Mouse (Mus musculus): ENCODE data around the gene Tnr.

DNA sequence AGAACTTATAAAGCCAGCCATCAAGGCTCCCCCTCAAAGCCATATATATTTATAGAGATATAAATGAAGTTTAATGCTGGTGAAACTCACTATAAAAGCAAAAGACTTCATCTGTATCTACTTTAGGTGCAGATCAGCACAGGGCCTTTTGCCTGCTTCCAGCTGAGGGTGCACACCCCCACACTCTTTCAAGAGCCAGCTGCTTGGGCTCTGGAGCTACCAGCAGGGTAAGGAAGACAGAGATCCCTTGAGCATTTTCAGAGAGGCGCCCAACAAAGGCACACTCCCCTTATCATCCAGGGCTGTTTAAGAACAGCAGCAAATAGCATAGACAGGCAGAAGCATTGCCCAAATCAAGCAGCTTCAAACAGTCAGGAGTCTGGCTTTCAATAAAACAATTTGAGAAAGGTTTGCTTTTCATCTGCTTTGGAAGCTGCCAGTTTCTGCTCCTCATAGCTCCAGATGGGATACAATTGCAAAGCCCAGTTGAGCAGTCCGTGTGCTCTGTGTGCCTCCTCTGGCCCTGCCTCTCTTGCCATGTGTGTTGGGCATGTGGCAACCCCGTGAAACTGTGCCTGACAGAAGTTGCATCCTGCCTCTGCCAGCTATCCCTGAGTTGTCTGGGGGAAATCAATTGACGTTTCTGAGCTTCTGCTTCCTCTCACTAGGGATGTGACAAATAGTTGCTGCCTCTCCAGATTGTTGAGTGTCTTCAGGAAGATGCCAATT is 9.4 kb downstream of the Tnr start:
- TF ChIP-seq CTCF (IDR thresholded peaks at IDR 0.05; ENCODE audit: low read depth): no peak
- no peak for TF ChIP-seq EP300 (IDR thresholded peaks at IDR 0.05; ENCODE audit: low read depth)
